ENCODE assay signal across 32 mouse cellular contexts in the genomic region with DNA sequence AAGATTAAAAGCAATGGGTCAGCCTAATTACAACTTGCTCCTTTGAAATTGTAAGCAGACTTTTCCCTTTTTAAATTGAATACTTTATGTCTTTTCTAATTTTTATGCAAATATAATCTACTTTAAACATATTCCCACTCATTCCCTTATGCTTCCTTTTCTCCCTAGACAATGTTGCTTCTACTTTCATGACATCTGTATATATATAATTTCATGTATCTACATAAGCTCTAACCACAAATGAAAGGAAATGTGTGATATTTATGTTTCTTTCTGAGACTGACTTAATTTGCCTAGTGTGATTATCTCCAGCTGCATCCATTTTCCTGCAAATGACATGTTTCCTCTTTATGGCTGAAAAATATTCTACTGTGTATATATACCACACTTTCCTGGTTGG.
"Had no signal": no experiment of that assay in that cellular context is flagged by ENCODE, and none has a peak within 500 bp of the region (broad histone marks: within the 10 kb centered on the region; RNA-seq: fewer than 3 reads in every experiment).

No protein-coding gene starts in this region.

- H3K27me3 ChIP-seq: limb, embryonic 12.5 days; limb, embryonic 13.5 days; limb, embryonic 15.5 days; liver, embryonic 12.5 days; liver, embryonic 13.5 days; liver, embryonic 15.5 days; lung, embryonic 15.5 days; midbrain, embryonic 12.5 days; midbrain, embryonic 13.5 days; midbrain, embryonic 15.5 days; neural tube, embryonic 12.5 days had no signal

- H3K27ac ChIP-seq: limb, embryonic 10.5 days; limb, embryonic 12.5 days; limb, embryonic 13.5 days; limb, embryonic 15.5 days; liver, embryonic 12.5 days; liver, embryonic 13.5 days; liver, embryonic 14.5 days; liver, embryonic 15.5 days; lung, embryonic 15.5 days; macrophage; midbrain, embryonic 10.5 days; midbrain, embryonic 12.5 days; midbrain, embryonic 13.5 days; midbrain, embryonic 15.5 days; neural tube, embryonic 12.5 days had no signal

- ATAC-seq: liver, embryonic 12.5 days; liver, postnatal 0 days; lung, postnatal 0 days; midbrain, embryonic 13.5 days; midbrain, embryonic 15.5 days; midbrain, embryonic 16.5 days had no signal

- H3K4me3 ChIP-seq: limb, embryonic 10.5 days; limb, embryonic 12.5 days; limb, embryonic 13.5 days; limb, embryonic 15.5 days; liver, embryonic 12.5 days; liver, embryonic 13.5 days; liver, embryonic 15.5 days; lung, embryonic 15.5 days; megakaryocyte, embryonic 14.5 days; midbrain, embryonic 10.5 days; midbrain, embryonic 12.5 days; midbrain, embryonic 13.5 days; midbrain, embryonic 15.5 days; myocyte; neural tube, embryonic 12.5 days had no signal

- DNase-seq: left cerebral cortex, postnatal 4 days; liver; liver, embryonic 13.5 days; liver, postnatal 0 days; lung, adult 18-20 months; lung, adult 2 months; lung, embryonic 14.5 days; lung, postnatal 10 days; lung, postnatal 14 days; lung, postnatal 36 days; lung, postnatal 4 days; midbrain, embryonic 14.5 days had no signal

- H3K36me3 ChIP-seq: limb, embryonic 10.5 days; limb, embryonic 12.5 days; limb, embryonic 13.5 days; limb, embryonic 15.5 days; liver, embryonic 12.5 days; liver, embryonic 13.5 days; liver, embryonic 15.5 days; lung, embryonic 15.5 days; midbrain, embryonic 10.5 days; midbrain, embryonic 12.5 days; midbrain, embryonic 13.5 days; midbrain, embryonic 15.5 days; neural tube, embryonic 12.5 days had no signal

- H3K9me3 ChIP-seq: limb, embryonic 10.5 days; limb, embryonic 12.5 days; limb, embryonic 13.5 days; limb, embryonic 15.5 days; liver, embryonic 12.5 days; liver, embryonic 13.5 days; liver, embryonic 15.5 days; lung, embryonic 15.5 days; midbrain, embryonic 10.5 days; midbrain, embryonic 12.5 days; midbrain, embryonic 13.5 days; midbrain, embryonic 15.5 days; neural tube, embryonic 12.5 days had no signal

- H3K4me2 ChIP-seq: limb, embryonic 12.5 days; limb, embryonic 13.5 days; limb, embryonic 15.5 days; liver, embryonic 11.5 days; liver, embryonic 12.5 days; liver, embryonic 13.5 days; liver, embryonic 15.5 days; lung, embryonic 14.5 days; lung, embryonic 15.5 days; midbrain, embryonic 11.5 days; midbrain, embryonic 12.5 days; midbrain, embryonic 13.5 days; midbrain, embryonic 15.5 days; neural tube, embryonic 12.5 days had no signal

- H3K4me1 ChIP-seq: limb, embryonic 10.5 days; limb, embryonic 12.5 days; limb, embryonic 13.5 days; limb, embryonic 15.5 days; liver, embryonic 12.5 days; liver, embryonic 13.5 days; liver, embryonic 15.5 days; lung, embryonic 15.5 days; midbrain, embryonic 10.5 days; midbrain, embryonic 12.5 days; midbrain, embryonic 13.5 days; midbrain, embryonic 15.5 days; neural tube, embryonic 12.5 days had no signal

- H3K9ac ChIP-seq: limb, embryonic 12.5 days; limb, embryonic 13.5 days; limb, embryonic 15.5 days; liver, embryonic 12.5 days; liver, embryonic 13.5 days; liver, embryonic 14.5 days; liver, embryonic 15.5 days; liver, postnatal 0 days; lung, embryonic 14.5 days; lung, embryonic 15.5 days; midbrain, embryonic 12.5 days; midbrain, embryonic 13.5 days; midbrain, embryonic 15.5 days; neural tube, embryonic 12.5 days had no signal
